Mouse (Mus musculus) gastrocnemius, postnatal 36 days (tissue): ENCODE measurements around the gene Crtc1. TPM values are rescaled to one million over a fixed set of nuclear protein-coding genes. Genes with fewer than 3 reads are reported as not detected.

Experiments used
- DNase-seq, 2 experiments: peaks; one replicate each; pipeline ENCODE4 v3.0.0; 2022
- intact Hi-C: fragments of 180-260 bp; cut with DNase I; formaldehyde crosslinking; loops from one replicate; pipeline ENCODE4 v1.15.1; 2025
- total RNA-seq, 2 experiments: library from RNA; stranded (reverse); gene quantifications; 2 replicates each; pipeline ENCODE4 v1.2.3; 2021

Crtc1 gene
- total RNA-seq, 2 experiments from 2014 or later = 5.3 to 7.5 TPM

- intact Hi-C loops = no loop called here
These were observed 85.4 kb downstream of the Crtc1 start for GRCm38 (mm10) chr8:70354004-70354403.

GRCm38 (mm10) chr8:70353194-70353817 is 86.1 kb downstream of the Crtc1 start, which contains the start of gene Upf1:
Gene Upf1, minus strand, starts transcription at chr8:70353278.
- intact Hi-C loops = no loop called here
- DNase-seq = peak; percentile 98 to 99

More at GRCm38 (mm10) chr8:70354004-70354403, 85.4 kb downstream of the Crtc1 start:
- DNase-seq = no peak

- no peak for DNase-seq
- intact Hi-C loops = no loop called here
These were observed 86.7 kb downstream of the Crtc1 start for GRCm38 (mm10) chr8:70352657-70353151.

GRCm38 (mm10) chr8:70352000-70352384 is 87.4 kb downstream of the Crtc1 start:
- intact Hi-C loops = no loop called here
- DNase-seq = no peak

GRCm38 (mm10) chr8:70351035-70351999 is 88.1 kb downstream of the Crtc1 start:
- no peak for DNase-seq
- intact Hi-C loops = no loop called here

- intact Hi-C loops = no loop called here
- no peak for DNase-seq
These were observed 91.4 kb downstream of the Crtc1 start for GRCm38 (mm10) chr8:70347860-70348420.

- intact Hi-C loops = no loop called here
- DNase-seq = no peak
These were observed 91.9 kb downstream of the Crtc1 start for GRCm38 (mm10) chr8:70347443-70347842.

- intact Hi-C loops = no loop called here
- DNase-seq = no peak
These were observed 95.1 kb downstream of the Crtc1 start for GRCm38 (mm10) chr8:70344279-70344678.

GRCm38 (mm10) chr8:70343696-70344095 is 95.7 kb downstream of the Crtc1 start:
- no peak for DNase-seq

GRCm38 (mm10) chr8:70343076-70343475 is 96.3 kb downstream of the Crtc1 start:
- intact Hi-C loops = no loop called here

More at GRCm38 (mm10) chr8:70343696-70344095, 95.7 kb downstream of the Crtc1 start:
- intact Hi-C loops = no loop called here

GRCm38 (mm10) chr8:70342007-70342406 is 97.4 kb downstream of the Crtc1 start:
- intact Hi-C loops = no loop called here

More at GRCm38 (mm10) chr8:70343076-70343475, 96.3 kb downstream of the Crtc1 start:
- DNase-seq = no peak

GRCm38 (mm10) chr8:70340659-70341058 is 98.7 kb downstream of the Crtc1 start:
- intact Hi-C loops = no loop called here
- DNase-seq = no peak

More at GRCm38 (mm10) chr8:70342007-70342406, 97.4 kb downstream of the Crtc1 start:
- DNase-seq = no peak

- intact Hi-C loops = no loop called here
- DNase-seq = no peak
These were observed 100.4 kb downstream of the Crtc1 start for GRCm38 (mm10) chr8:70338931-70339330.

- DNase-seq = no peak
- intact Hi-C loops = no loop called here
These were observed 106.5 kb downstream of the Crtc1 start for GRCm38 (mm10) chr8:70332878-70333202.

Other genes with a start within 250 kb of the Crtc1 start
- gene Slc25a42, start 227.3 kb downstream of the Crtc1 start, total RNA-seq = 10 to 100 TPM; 28.0 to 40.6 TPM
- gene Sugp2, start 205.4 kb downstream of the Crtc1 start, total RNA-seq = 10 to 100 TPM; 34.8 to 46.2 TPM
- 1 to 10 TPM; 6.8 to 7.3 TPM for gene Armc6, start 205.1 kb downstream of the Crtc1 start, total RNA-seq
- 1 to 10 TPM; 3.0 to 4.7 TPM for gene Homer3, start 156.8 kb downstream of the Crtc1 start, total RNA-seq
- gene Ddx49, start 137.1 kb downstream of the Crtc1 start, total RNA-seq = 10 to 100 TPM; 28.8 to 33.0 TPM
- 100 to 1,000 TPM; 115 TPM for gene Cope, start 137.1 kb downstream of the Crtc1 start, total RNA-seq
- 10 to 100 TPM; 14.1 to 19.1 TPM for gene Cers1, start 123.8 kb downstream of the Crtc1 start, total RNA-seq
- gene Gdf1, start 109.8 kb downstream of the Crtc1 start, total RNA-seq = 1 to 10 TPM in 1 of 2 experiments, under 1 TPM in 1; 0.52 to 3.9 TPM
- 10 to 100 TPM; 27.0 to 27.6 TPM for gene Upf1, start 86.3 kb downstream of the Crtc1 start, total RNA-seq
- 1 to 10 TPM; 8.9 to 9.9 TPM for gene Comp, start 66.0 kb downstream of the Crtc1 start, total RNA-seq
- gene Klhl26, start 37.4 kb upstream of the Crtc1 start, total RNA-seq = 1 to 10 TPM; 6.8 to 7.5 TPM
- not detected for gene Tmem59l, start 47.8 kb upstream of the Crtc1 start, total RNA-seq
- 1 to 10 TPM; 3.4 to 3.8 TPM for gene Crlf1, start 53.6 kb upstream of the Crtc1 start, total RNA-seq
- gene Rex1bd, start 67.2 kb upstream of the Crtc1 start, total RNA-seq = 100 to 1,000 TPM; 126 to 128 TPM
- 100 to 1,000 TPM; 787 to 802 TPM for gene Uba52, start 71.2 kb upstream of the Crtc1 start, total RNA-seq
- 100 to 1,000 TPM in 1 of 2 experiments, 10 to 100 TPM in 1; 99.3 to 107 TPM for gene Fkbp8, start 88.1 kb upstream of the Crtc1 start, total RNA-seq
- 10 to 100 TPM; 67.7 to 74.7 TPM for gene Kxd1, start 88.4 kb upstream of the Crtc1 start, total RNA-seq
- 10 to 100 TPM in 1 of 2 experiments, 1 to 10 TPM in 1; 9.6 to 10.5 TPM for gene Ell, start 99.9 kb upstream of the Crtc1 start, total RNA-seq
- 1 to 10 TPM; 4.1 to 5.1 TPM for gene Isyna1, start 154.8 kb upstream of the Crtc1 start, total RNA-seq
- 10 to 100 TPM; 12.5 to 15.9 TPM for gene Ssbp4, start 169.3 kb upstream of the Crtc1 start, total RNA-seq
- gene Lrrc25, start 176.6 kb upstream of the Crtc1 start, total RNA-seq = under 1 TPM; 0.38 to 0.64 TPM
- under 1 TPM in 1 of 2 experiments, not detected in 1; 0.18 TPM for gene Gdf15, start 192.9 kb upstream of the Crtc1 start, total RNA-seq
- 10 to 100 TPM; 11.1 to 15.9 TPM for gene Pgpep1, start 220.8 kb upstream of the Crtc1 start, total RNA-seq
- gene Lsm4, start 233.7 kb upstream of the Crtc1 start, total RNA-seq = 10 to 100 TPM; 54.9 to 63.3 TPM